Mouse (Mus musculus) left cerebral cortex, postnatal 14 days (tissue): Measurements from ENCODE around the gene Atp5s. TPM values are rescaled to one million over a fixed set of nuclear protein-coding genes. Genes with fewer than 3 reads are reported as not detected.

Experiments used
- DNase-seq, 2 experiments: peaks; one replicate each; pipeline ENCODE4 v3.0.0; 2021 to 2022; ENCODE audit warnings: low spot score in 2 of 2, mixed read lengths in 1 of 2
- intact Hi-C: fragments of 180-260 bp; cut with DNase I; formaldehyde crosslinking; loops from one replicate; pipeline ENCODE4 v1.15.1; 2025
- total RNA-seq, 2 experiments: library from RNA; stranded (reverse); gene quantifications; 2 replicates each; pipeline ENCODE4 v1.2.3; 2021

Gene Atp5s
- total RNA-seq, 2 experiments from 2014 or later = 25.4 to 34.8 TPM

DNA sequence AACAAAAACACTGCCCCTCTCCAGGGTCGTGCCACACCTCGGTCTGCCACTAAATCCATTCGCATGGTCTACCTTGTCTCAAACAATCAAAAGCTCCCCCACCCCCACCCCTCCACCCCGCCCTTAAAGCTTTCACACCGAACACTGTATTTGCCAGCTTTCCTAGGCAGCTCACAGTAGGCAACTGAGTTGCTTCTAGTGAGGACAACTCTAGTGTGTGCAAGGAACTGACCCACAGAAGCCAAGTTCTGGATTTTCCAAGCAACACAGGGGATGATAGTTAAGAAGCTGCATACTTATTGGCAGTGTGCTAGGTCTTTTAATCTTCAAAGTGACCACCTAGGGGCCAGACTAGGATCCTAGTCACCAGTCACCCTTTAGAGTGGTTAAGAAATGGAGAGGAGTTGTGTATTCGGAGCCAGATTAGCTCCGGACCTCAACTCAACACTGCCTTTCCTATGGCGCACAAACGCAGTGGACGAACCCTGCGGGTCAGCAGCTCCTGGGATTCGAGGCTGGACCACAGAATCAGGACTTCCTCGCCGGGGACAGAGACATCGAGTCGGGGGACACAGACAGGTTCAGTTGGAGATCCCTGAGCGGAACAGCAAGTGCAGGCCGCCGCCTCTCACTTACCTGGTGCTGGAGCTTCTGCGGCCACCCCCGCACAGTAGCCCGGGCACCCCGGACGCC is 586 bp upstream of the Atp5s start:
- DNase-seq = no peak
- intact Hi-C loops = no loop called here

DNA sequence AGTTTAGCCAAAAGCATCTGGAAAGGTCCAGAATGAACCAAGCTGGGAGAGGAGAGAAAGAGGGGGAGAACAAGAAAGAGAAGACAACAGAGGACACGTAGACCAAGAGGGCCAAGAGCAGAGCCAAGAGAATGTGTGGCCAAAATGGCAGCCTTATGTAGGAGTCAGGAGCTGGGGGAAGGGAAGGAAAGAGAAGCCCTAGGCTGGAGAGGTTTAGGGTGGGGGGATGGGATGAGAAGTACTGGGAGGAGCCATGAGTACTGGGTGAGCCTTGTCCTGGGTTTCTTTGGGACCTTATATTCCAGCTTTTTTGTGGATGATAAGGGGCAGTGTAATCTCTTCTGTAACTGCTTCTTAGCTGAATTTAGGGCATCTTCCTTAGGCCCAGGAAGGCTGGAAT is 4.5 kb downstream of the Atp5s start:
- intact Hi-C loops = no loop called here
- DNase-seq = no peak

DNA sequence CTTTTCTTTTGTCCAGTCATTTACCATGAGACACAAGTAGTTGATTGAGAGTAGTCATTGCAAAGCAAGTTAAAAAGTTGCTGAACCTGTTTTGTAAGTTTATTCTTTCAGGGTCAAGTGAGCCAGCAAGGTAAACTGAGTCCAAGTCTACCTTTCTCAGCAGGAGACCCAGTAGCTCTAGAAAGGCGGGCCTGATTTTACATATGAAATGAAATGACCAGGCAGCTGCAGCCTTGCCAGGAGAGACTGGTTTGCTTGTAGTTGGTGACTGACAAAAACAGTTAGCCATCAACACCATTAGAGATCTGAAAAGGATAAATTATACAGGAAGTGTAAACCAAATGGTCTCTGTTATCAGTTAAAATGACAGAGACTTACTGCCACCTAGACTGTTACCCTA is 5.6 kb downstream of the Atp5s start:
- no peak for DNase-seq
- intact Hi-C loops = loop anchor here (5.0 kb wide), 1 partner anchor 162 kb away; the partner anchor contains the start of genes Atl1 and Map4k5

DNA sequence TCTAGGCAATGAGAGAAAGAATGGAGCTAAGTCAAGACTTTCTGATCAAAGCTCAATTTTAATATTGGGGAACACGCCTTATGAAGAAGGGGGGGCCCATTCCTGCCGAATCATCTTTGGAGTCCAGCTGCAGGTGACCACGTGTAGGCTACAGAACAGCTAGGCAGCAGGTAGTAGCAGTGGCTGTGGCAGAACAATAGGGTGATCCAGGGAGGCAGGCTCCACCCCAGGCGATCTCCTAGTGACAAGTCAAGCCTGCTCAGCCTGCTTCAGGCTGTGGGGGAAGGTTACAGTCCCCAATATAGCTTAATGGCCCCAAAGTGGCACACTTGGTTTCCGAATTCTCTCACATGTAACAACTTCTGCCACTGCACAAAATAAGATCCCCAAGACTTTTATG is 7.5 kb downstream of the Atp5s start:
- no peak for DNase-seq
- intact Hi-C loops = loop anchor here (5.0 kb wide), 1 partner anchor 160 kb away; the partner anchor contains the start of genes Atl1 and Map4k5

DNA sequence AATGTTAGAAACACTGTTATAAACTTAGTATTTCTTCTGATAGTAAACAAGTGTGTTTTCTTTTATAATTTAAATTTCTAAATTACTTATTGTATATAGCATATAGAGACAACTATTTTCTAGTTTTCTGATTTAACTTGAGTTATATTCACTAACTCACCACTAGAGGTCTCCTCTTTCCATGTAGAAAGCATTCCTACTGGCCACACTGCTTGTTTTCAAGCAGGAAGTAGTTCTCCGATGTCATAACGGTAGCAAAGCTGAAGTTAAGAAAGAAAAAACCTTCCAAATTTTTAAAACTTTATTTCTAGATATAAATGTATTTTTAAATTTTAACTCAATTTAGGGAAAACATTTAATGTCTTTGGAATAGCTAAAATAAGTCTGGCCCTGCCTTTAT is 8.8 kb downstream of the Atp5s start:
- intact Hi-C loops = loop anchor here (5.0 kb wide), 1 partner anchor 159 kb away; the partner anchor contains the start of genes Atl1 and Map4k5
- peak in 1 of 2 experiments; percentile 45 for DNase-seq

DNA sequence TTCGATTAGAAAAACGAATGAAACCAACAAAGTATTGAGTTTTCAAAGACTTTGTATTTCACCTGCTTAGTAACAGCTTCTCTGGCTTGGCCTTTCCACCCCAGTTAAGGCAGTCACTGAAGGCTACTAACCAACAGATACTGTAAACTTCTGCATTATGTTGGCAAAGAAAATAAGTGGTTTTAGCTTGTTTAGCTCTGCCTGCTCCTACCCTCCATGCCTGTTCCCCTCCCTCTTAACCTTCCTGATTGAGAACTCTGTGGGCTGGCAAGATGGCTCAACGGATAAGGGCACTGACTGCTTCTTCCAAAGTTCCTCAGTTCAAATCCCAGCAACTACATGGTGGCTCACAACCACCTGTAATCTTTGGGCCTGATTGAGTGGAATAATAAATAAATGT is 9.2 kb downstream of the Atp5s start:
- intact Hi-C loops = loop anchor here (5.0 kb wide), 1 partner anchor 158 kb away; the partner anchor contains the start of genes Atl1 and Map4k5
- DNase-seq = no peak

DNA sequence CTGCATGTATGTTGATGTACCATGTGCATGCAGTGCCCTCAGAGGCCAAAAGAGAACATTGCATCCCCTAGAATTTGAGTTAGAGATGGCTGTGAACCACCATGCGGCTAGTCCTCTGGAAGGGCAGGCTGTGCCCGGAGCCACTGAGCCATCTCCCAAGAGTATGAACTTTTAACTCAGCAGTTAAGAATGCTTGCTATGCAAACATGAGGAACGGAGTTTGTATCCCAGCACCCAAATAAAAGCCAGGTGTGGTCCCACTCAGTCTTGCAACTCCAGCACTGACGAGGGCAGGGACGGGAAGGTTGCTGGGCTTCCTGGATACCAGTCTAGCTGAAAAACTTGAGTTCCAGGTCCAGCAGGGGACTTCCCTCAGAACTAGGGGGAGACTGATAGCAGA is 17.2 kb downstream of the Atp5s start:
- no peak for DNase-seq
- intact Hi-C loops = no loop called here

DNA sequence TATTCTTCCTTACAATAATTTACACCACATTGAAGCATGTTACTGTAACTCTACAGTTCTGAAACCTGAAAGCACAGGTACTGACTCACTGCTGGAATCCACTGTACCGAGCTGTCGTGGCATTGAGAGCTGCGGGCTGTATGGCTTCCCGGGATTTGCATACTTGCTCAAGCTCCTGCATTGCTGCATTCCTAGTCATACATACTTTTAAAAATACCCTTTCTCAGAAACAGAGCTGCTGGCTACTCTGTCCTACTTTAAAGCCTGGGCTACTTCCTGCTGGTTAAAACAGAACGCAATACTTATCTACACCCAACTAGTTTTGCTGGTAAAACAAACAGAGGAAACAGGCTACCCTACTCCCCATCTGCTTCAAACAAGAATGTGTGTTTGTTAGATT is 19.4 kb downstream of the Atp5s start:
- intact Hi-C loops = no loop called here
- DNase-seq = no peak

DNA sequence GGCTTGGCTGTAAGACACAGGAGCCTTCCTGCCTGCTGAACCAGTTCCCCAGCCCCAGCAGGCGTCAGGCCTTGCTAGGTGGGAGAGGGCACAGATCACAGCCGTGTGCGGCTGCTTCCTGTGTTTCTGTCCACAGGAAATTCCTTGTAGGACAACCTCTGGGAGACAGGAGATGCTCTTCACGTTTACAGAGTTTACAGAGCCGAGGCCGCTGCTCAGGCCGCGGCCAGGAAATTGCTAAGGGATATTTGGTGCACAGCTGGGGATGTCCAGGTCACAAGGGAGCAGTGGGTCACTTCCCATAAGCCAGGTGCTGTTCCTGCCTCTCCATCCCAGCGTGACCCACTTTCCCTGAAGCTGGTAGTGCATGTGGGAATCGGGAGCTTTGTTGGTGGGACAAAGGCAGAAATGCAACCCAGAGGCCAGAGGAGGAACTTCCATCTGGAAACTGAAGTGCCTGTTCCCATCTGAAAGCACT is 27.2 kb downstream of the Atp5s start:
- intact Hi-C loops = no loop called here
- DNase-seq = no peak

DNA sequence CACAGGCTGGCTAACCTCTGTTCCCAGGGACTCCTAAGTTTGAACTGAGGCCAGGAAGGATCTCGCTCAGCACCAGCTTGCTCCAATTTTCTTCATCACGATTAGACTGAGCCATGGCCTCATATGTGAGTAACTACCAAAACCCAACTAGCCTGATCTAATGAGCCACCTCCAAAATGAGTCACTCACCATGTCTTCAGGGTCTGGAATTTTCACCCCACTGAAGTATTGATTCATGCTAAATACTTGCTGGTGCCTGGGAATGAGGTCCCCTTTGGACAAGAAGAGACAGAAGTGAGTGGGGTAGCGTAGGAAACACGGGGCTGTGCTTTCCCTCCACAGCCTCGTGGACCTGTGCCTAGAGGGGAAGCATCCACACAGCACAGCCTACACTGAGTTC is 29.2 kb downstream of the Atp5s start:
- intact Hi-C loops = no loop called here

DNA sequence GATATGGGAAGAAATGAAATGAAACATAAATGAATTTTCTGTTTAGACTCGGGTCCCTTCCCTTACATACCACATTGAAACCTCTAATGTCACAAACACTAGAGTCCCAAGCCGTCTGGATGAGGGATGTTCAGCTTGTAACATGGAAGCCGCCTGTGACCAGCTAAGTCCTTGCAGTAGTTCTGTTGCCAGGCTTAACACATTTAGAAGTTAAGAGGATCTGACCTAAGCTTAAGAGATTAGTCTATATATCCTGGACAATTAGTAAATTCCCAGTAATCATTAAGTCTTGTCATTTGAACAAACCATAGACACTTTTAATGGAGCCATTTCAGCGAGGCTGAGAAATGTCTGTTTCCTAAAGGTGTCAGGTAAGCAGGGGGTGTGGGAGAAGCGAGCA is 31.3 kb downstream of the Atp5s start:
- intact Hi-C loops = loop anchor here (5.0 kb wide), 1 partner anchor 136 kb away; the partner anchor contains the start of genes Atl1 and Map4k5

More for the DNA sequence above, 29.2 kb downstream of the Atp5s start:
- DNase-seq = no peak

DNA sequence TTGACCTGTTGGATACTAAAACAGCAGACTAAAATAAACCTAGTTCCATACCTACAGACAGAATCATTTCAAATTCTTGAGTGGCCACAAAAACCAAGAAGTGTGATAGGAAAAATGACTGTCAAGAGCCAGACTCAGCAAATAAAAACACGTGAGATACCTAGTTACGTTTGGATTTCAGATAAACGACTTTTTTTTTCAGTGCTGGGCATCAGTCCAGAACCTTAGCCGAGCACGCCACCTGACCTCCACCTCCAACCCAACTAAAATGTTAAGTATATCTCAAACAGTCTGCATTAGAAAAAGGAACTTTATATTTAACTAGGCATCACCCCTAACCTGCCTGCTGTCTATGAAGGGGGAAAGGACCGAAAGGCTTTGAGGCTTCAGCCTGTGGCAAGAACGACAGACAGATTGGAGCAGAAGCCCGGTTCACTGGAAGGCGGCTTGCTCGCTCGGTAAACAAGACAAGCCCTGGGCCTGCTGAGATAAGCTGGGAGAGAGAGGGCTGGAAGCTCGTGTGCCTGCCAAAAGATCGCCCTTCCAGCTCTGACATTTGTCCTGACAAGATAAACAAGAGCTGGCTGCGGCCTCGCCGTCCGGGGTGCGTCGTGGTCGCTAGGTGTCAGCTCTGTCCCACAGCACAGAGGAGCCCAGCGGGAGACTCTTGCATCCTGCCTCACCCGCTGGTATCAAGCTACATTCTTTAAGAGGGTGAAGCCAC is 32.8 kb downstream of the Atp5s start:
- intact Hi-C loops = loop anchor here (5.0 kb wide), 1 partner anchor 135 kb away; the partner anchor contains the start of genes Atl1 and Map4k5
- peak; percentile 53 to 70 for DNase-seq

More for the DNA sequence above, 31.3 kb downstream of the Atp5s start:
- no peak for DNase-seq

DNA sequence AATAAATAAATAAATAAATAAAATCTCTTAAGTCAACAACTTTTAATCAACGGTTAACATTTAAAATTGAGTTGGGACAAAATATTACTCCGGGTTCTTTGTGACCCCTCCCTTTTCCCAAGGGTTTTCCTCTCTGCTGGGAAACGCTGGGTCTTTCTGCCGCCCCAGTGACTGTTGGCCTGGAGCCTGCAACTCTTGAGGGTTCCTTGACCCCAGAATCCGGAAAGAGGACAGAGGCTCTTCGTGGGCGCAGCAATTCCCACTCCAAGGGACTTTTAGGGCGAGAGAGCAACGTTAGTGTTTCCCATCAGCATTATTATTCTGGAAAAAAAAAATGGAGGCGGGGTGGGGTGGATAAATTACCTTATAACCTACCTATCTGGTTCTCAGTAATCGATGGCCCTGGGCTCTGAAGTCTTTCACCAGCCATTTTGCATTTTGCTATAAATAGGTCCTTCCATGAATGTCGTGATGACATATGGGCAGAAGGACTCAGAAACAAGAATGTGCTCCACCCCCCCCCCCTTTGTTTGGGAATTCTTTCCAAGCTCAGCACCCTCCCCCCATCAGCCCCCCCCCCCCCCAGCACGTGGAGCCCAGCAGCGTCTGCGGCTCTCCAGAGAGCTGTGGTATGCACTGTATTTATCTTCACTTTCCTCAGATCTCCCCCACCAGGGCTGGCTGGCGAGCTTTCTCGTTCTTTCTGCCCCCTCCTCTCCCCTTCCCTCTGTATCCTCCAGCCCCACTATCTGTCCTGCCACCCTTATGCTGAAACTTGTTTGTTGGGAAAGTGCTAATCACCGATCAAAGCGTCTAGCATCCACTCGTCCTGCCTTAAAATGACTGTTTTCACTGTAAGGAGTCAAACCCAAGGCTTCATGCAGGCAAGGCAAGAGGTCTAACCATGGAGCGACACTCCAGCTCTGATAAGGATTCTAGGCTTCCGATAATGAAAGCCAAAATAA is 33.8 kb downstream of the Atp5s start:
- intact Hi-C loops = loop anchor here (5.0 kb wide), 1 partner anchor 134 kb away; the partner anchor contains the start of genes Atl1 and Map4k5

DNA sequence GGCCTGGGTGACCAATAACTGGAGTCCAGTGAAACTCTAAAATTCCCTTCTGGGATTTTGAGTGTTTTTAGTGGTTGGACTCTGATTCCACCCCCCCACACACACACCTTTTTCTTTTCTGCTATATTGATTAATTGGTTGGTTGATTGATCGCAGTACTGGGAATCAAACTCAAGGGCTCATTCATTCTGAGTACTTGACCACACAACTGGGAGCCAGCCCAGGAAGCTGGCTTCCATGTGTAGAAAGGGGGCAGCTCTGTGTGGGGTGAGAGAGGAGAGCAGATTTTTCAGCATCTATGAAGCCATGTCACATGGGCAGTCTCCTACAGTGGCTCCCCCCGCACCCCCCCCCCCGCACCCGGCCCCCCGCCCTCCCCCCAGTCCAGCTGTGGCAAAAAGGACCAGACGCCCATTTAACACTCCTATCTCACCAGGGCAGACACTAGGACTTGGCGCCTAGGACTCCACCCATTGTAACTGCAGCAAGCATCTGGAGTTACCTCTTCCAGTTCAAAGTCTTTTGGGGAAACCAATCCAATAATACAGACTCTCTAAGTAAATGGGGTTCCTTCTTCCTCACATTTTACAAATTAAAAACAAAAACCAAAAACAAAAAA is 34.6 kb downstream of the Atp5s start:
- no peak for DNase-seq
- intact Hi-C loops = loop anchor here (5.0 kb wide), 1 partner anchor 133 kb away; the partner anchor contains the start of genes Atl1 and Map4k5

More for the DNA sequence above, 33.8 kb downstream of the Atp5s start:
- DNase-seq = no peak

DNA sequence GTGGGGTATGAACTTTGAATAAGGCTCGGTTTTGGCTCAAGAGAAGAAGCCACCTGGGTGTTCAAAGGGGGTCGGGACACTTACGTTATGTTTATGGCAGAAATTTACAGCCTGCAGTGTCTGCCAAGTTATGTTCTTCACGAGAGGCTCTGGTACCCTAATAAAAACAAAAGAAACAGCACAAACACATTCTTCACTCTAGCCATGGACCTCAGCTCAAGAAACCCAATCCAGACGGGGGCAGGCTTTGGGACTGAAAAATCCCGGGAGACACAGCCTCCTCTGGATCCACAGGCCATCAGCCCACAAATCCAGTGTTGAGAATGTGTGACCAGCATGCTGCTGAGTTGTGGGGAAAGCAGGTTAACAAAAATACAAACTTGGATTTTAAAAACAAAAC is 35.3 kb downstream of the Atp5s start:
- intact Hi-C loops = no loop called here
- DNase-seq = no peak

DNA sequence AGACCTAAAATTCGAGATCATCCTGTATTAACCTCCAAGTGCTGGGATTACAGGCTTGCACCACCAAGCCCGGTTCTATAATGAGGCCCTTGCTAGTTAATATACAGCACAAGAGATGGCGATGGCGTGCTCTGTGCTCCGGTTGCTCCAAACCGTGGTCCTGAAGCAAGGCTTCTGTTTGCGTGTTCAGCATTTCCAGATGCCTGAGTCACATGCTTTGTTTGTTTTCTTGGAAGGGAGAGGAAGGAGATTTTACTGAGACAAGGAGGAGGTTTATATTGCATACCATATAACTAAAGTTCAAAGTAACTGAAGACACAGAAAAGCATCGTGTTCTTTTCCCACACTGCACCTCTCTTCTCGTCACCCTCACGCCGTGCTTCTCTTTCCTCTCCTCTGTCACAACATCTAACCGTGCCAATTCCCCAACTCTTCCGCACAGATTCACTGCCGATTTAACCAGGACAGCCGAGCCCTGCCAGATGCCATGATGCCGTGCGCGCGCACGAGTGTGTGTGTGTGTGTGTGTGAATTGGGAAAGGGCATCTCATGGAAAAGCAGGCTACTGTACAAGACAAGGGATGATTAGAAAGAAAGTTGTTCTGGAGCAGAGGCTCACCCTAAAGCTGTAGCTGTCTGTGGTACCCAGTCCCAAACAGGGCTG is 36.1 kb downstream of the Atp5s start:
- peak in 1 of 2 experiments; percentile 47 for DNase-seq
- intact Hi-C loops = no loop called here

DNA sequence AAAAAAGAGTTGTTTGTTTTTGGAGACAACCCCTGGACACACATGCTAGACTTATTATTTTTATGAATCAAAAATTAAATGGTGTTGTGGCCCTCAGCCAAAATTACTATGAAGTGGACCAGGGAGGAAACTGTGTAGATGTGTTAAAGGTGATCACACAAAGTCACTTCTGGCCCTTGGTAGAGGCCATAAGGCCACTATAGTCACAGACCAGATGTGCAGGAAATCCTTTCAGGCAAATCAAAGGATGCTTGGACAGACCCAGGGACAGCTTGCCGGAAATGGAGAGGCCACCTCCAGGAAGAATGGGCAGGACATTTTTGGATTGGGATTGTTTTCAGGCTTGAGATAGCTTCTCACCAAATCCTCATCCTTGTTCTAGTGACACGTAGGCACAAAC is 36.9 kb downstream of the Atp5s start:
- intact Hi-C loops = no loop called here
- no peak for DNase-seq

DNA sequence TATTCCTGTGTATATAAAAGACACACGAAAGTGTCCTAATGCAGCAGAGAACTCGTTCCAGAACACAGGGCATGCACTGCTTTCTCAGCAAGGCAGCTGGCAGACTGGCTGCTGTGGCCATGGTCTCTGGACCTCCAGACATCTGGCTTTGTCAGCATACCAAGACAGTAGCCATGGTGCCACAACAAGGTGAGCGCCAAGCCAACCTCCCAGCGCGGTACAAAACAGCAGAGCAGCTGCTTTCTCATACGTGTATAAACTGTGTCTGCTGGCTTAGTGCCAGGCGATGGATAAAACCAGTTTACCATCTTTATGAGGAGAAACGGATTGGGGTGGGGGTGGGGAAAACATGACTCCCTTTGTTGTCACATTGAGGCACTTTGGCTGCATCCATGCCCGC is 40.8 kb downstream of the Atp5s start:
- intact Hi-C loops = no loop called here
- no peak for DNase-seq
